Mouse (Mus musculus) G1E-ER4 (cell line): Measurements from ENCODE around the gene Vwa7. TPM values are rescaled to one million over a fixed set of nuclear protein-coding genes. Genes with fewer than 3 reads are reported as not detected.

Source experiments
- GATA1 ChIP-seq: IDR thresholded peaks from one replicate; pipeline ENCODE4 v1.8.0; 2012; ENCODE audit warnings: low read length, inconsistent platforms
- polyA plus RNA-seq: library from polyadenylated mRNA; stranded (reverse); fragments of >175 nt; gene quantifications from 2 replicates; pipeline ENCODE4 v1.2.3, GENCODE M21; 2012

Vwa7 gene
- polyA plus RNA-seq, 1 experiment, result 1.4 TPM

GRCm38 (mm10) chr17:35064951-35065947 lies 48.9 kb downstream of the Vwa7 start, which contains the start of gene Ly6g6c:
Ly6g6c (plus strand) TSS chr17:35065388.
- no peak for TF ChIP-seq GATA1

DNA sequence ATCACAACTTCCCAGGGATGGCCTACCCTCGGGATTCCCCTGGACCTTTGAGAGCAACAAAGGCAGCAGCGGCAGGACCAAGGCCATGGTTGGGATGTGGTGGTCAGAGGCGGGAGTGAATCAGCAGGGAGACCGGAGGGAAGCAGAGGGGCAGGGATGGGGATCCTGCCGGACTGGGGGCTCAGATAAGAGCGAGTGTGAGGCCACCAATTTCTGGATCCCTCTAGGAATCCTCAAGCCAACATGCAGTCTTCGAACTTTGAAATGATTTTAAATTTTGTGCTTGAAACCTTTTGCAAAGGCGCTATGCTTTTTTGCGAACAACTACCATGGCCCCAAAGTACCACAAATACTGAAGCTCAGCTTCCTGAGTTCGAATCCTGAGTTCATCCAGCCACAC lies 49.7 kb downstream of the Vwa7 start, which contains the start of gene Mpig6b:
TSS of gene Mpig6b (minus strand) at position 101 of the 400 bp plus-strand sequence.
- no peak for TF ChIP-seq GATA1

GRCm38 (mm10) chr17:35068213-35068914 lies 52.0 kb downstream of the Vwa7 start:
- TF ChIP-seq GATA1, result no peak

DNA sequence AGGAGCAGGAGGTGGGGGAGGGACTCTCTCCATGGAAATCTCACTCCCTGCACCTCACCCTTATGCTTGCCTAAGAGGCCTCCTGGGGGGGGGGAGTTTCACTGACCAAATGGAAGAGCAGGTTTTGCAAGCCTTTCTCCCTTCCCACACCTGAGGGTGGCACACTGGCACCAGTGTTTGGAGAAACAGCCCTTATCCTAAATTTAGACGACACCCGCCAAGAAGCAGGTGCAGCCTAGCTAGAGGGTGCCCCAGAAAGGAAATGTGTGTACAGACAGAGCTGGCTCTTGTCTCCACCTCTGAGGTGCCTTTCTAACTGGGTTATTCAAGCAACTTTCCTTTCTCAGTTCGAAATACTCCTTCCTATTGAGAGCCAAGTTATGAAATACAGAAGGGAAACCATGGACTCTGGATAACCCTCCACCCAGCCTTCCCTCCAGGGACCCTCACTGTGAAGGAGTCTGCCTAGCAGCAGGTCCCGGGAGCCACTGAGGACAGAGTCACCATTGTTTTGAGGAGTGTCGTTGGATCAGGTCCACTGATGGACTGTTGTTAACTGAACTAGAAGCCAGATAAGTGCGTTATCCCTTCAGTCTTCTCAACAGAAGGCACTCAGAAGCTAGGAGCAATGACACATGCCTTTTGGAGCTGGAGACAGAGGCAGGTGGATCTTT lies 54.3 kb downstream of the Vwa7 start:
- no peak for TF ChIP-seq GATA1

- TF ChIP-seq GATA1, result no peak
Measured at GRCm38 (mm10) chr17:35071454-35071853, 55.1 kb downstream of the Vwa7 start.

DNA sequence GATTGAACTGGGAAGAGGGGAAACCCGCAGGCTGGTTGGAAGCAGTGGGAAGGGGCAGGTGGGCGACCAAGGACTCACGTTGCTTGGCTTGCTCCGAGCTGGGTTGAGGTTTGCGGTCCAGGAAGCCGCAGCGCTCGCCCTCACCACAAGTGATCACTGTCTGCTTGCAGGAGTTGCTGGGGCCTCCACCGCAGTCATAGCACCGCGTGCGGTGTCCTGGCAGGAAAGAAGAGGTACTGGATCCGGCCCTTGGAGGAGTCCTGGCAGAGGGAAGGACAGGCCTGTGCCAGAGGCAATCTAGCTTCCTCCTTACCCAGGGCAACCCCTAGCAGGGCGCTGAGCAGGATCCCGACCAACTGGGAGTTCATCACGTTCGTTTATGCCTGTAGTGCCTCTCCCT lies 57.7 kb downstream of the Vwa7 start:
- TF ChIP-seq GATA1, result no peak

Other genes with a start within 250 kb of the Vwa7 start
- gene Cyp21a1, start 212.0 kb upstream of the Vwa7 start, polyA plus RNA-seq, result not detected in 2 replicates
- gene Stk19, start 179.6 kb upstream of the Vwa7 start, polyA plus RNA-seq, result 52.4 and 52.9 TPM in 2 replicates
- 47.6 and 78.7 TPM in 2 replicates for gene Dxo, start 179.6 kb upstream of the Vwa7 start, polyA plus RNA-seq
- gene Skiv2l, start 166.4 kb upstream of the Vwa7 start, polyA plus RNA-seq, result 62.2 and 65.4 TPM in 2 replicates
- 375 and 385 TPM in 2 replicates for gene Nelfe, start 166.2 kb upstream of the Vwa7 start, polyA plus RNA-seq
- not detected in 2 replicates for gene Cfb, start 154.1 kb upstream of the Vwa7 start, polyA plus RNA-seq
- gene Zbtb12, start 137.1 kb upstream of the Vwa7 start, polyA plus RNA-seq, result 24.4 and 27.6 TPM in 2 replicates
- not detected in 2 replicates for gene Gm20547, start 134.5 kb upstream of the Vwa7 start, polyA plus RNA-seq
- 0.49 and 1.3 TPM in 2 replicates for gene C2, start 118.3 kb upstream of the Vwa7 start, polyA plus RNA-seq
- gene Ehmt2, start 118.1 kb upstream of the Vwa7 start, polyA plus RNA-seq, result 352 and 449 TPM in 2 replicates
- gene Slc44a4, start 102.1 kb upstream of the Vwa7 start, polyA plus RNA-seq, result not detected in 2 replicates
- gene Neu1, start 85.3 kb upstream of the Vwa7 start, polyA plus RNA-seq, result 12.3 and 17.6 TPM in 2 replicates
- gene Hspa1b, start 57.3 kb upstream of the Vwa7 start, polyA plus RNA-seq, result 0.33 and 0.36 TPM in 2 replicates
- 0.12 TPM in 1 of 2 replicates, not detected in the other for gene Gm20481, start 46.7 kb upstream of the Vwa7 start, polyA plus RNA-seq
- not detected in 2 replicates for gene Hspa1a, start 44.4 kb upstream of the Vwa7 start, polyA plus RNA-seq
- gene Hspa1l, start 43.9 kb upstream of the Vwa7 start, polyA plus RNA-seq, result 0.02 TPM in 1 of 2 replicates, not detected in the other
- gene Lsm2, start 34.7 kb upstream of the Vwa7 start, polyA plus RNA-seq, result 309 and 320 TPM in 2 replicates
- gene Vars, start 15.6 kb upstream of the Vwa7 start, polyA plus RNA-seq, result 965 and 1,080 TPM in 2 replicates
- gene Sapcd1, start 11.4 kb downstream of the Vwa7 start, polyA plus RNA-seq, result 40.3 and 64.9 TPM in 2 replicates
- 7.0 and 7.1 TPM in 2 replicates for gene Msh5, start 30.2 kb downstream of the Vwa7 start, polyA plus RNA-seq
- 168 and 216 TPM in 2 replicates for gene Clic1, start 33.4 kb downstream of the Vwa7 start, polyA plus RNA-seq
- gene Ddah2, start 42.5 kb downstream of the Vwa7 start, polyA plus RNA-seq, result 156 and 185 TPM in 2 replicates
- not detected in 2 replicates for gene Ly6g6c, start 48.8 kb downstream of the Vwa7 start, polyA plus RNA-seq
- not detected in 2 replicates for gene Mpig6b, start 49.6 kb downstream of the Vwa7 start, polyA plus RNA-seq
- gene Ly6g6e, start 60.3 kb downstream of the Vwa7 start, polyA plus RNA-seq, result not detected in 2 replicates
- gene Ly6g6d, start 61.5 kb downstream of the Vwa7 start, polyA plus RNA-seq, result 0.22 TPM in 1 of 2 replicates, not detected in the other
- gene Ly6g6f, start 69.0 kb downstream of the Vwa7 start, polyA plus RNA-seq, result 0.05 and 0.06 TPM in 2 replicates
- 112 and 148 TPM in 2 replicates for gene Abhd16a, start 72.7 kb downstream of the Vwa7 start, polyA plus RNA-seq
- gene Ly6g5c, start 91.7 kb downstream of the Vwa7 start, polyA plus RNA-seq, result not detected in 2 replicates
- 0.08 and 0.15 TPM in 2 replicates for gene Ly6g5b, start 98.8 kb downstream of the Vwa7 start, polyA plus RNA-seq
- 62.0 and 85.8 TPM in 2 replicates for gene Gpank1, start 104.9 kb downstream of the Vwa7 start, polyA plus RNA-seq
- gene Csnk2b, start 105.5 kb downstream of the Vwa7 start, polyA plus RNA-seq, result 66.1 and 68.9 TPM in 2 replicates
- gene D17H6S53E, start 109.8 kb downstream of the Vwa7 start, polyA plus RNA-seq, result 11.4 and 13.3 TPM in 2 replicates
- 0.23 and 0.27 TPM in 2 replicates for gene Apom, start 115.5 kb downstream of the Vwa7 start, polyA plus RNA-seq
- gene Bag6, start 118.6 kb downstream of the Vwa7 start, polyA plus RNA-seq, result 685 and 826 TPM in 2 replicates
- 1,478 and 1,496 TPM in 2 replicates for gene Prrc2a, start 148.3 kb downstream of the Vwa7 start, polyA plus RNA-seq
- not detected in 2 replicates for gene Aif1, start 159.5 kb downstream of the Vwa7 start, polyA plus RNA-seq
- 0.39 and 0.49 TPM in 2 replicates for gene Lst1, start 171.9 kb downstream of the Vwa7 start, polyA plus RNA-seq
- gene Ltb, start 177.9 kb downstream of the Vwa7 start, polyA plus RNA-seq, result 0.09 and 0.12 TPM in 2 replicates
- not detected in 2 replicates for gene Tnf, start 185.4 kb downstream of the Vwa7 start, polyA plus RNA-seq
- gene Lta, start 188.8 kb downstream of the Vwa7 start, polyA plus RNA-seq, result not detected in 2 replicates
- not detected in 2 replicates for gene Gm16181, start 204.3 kb downstream of the Vwa7 start, polyA plus RNA-seq
- 2.2 and 2.7 TPM in 2 replicates for gene Atp6v1g2, start 217.1 kb downstream of the Vwa7 start, polyA plus RNA-seq
- gene Nfkbil1, start 219.2 kb downstream of the Vwa7 start, polyA plus RNA-seq, result 39.6 and 44.3 TPM in 2 replicates
- 326 and 338 TPM in 2 replicates for gene Ddx39b, start 225.2 kb downstream of the Vwa7 start, polyA plus RNA-seq
- 56.7 and 69.0 TPM in 2 replicates for gene H2-D1, start 246.2 kb downstream of the Vwa7 start, polyA plus RNA-seq